Mouse (Mus musculus): ENCODE measurements around the gene Ethe1.

GRCm38 (mm10) chr7:24610144-24610878 is 23.0 kb downstream of the Ethe1 start, which contains the start of gene Phldb3:
- TF ChIP-seq CTCF (conservative IDR thresholded peaks at IDR 0.05; ENCODE audit: insufficient read depth, insufficient read length, low read depth, low read length): no peak
- no peak for TF ChIP-seq POLR2A (IDR thresholded peaks at IDR 0.05; ENCODE audit: low read depth, low read length)

Data from kidney, adult 2 months (tissue).